Mouse (Mus musculus) megakaryocyte-erythroid progenitor cell, adult 5-6 weeks (primary cell): Measurements from ENCODE around the gene Olfr401. TPM values are rescaled to one million over a fixed set of nuclear protein-coding genes. Genes with fewer than 3 reads are reported as not detected.
"Not testable (repeated sequence)": the region's sequence is repeated elsewhere in the genome, so short reads cannot be mapped to it uniquely, and the experiment has no call there.

Experiments
- ATAC-seq: replicated peaks from 2 replicates; pipeline ENCODE4 v1.8.0; 2016; ENCODE audit warnings: mild to moderate bottlenecking, inconsistent platforms; ENCODE audit not compliant: severe bottlenecking, poor library complexity, low FRiP score, low TSS enrichment
- total RNA-seq, 2 experiments: library from RNA; stranded (forward) in 1 of 2; stranded (reverse) in 1 of 2; fragments of 200-1000, 215-1000 nt in 1 of 2; fragments of >200 nt in 1 of 2; fragmentation: Nextera tagmentation in 1 of 2; gene quantifications; 2 replicates each; pipeline ENCODE4 v1.2.3; 2014 to 2017

Gene Olfr401
- not detected in 2 replicates for total RNA-seq (2014; fragmentation: Nextera tagmentation)
- not detected in 2 replicates for total RNA-seq (2017)

DNA sequence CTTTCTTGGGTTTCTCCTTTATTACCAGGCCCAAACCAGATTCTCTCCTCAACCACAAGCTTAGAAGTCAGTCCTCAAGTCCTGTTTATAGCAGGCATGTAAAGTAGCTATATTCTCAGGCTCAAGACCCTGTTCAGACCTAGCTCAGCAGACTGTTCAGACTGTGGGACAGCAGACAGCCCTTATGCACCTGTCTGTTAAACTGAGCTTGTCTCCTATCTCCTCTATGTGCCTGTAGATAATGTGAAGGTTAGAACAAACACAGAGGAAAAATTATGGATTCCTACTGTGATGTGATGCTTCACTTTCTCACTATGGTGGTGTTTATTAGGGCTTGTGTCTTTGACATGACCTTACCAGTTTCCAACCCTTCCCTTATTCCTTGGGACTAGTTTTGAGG lies at the start of gene Olfr401:
Gene Olfr401, plus strand, starts transcription at position 301 of the 400 bp plus-strand sequence.
- no peak for ATAC-seq

DNA sequence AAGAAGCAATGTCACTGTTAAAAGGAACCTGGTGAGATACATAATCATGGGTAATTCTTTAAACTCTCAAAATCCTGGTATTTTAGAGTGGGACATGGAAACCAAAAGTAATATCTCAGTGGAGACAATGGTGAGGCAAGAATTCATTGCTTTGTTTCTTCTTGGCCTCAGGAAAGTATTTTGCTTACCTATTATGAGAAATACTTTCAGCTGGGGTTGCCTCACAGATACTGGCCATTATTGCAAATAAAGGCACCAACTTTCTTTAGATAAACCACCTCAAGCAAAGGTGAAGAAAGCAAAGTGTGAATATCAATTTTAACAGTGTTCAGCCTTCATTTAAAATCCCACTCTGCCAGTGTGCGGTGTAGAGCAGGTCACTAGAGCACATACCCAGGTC lies 43.9 kb upstream of the Olfr401 start, which contains the start of gene Zfp616:
Gene Zfp616, plus strand, starts transcription at position 301 of the 400 bp plus-strand sequence.
- no peak for ATAC-seq

DNA sequence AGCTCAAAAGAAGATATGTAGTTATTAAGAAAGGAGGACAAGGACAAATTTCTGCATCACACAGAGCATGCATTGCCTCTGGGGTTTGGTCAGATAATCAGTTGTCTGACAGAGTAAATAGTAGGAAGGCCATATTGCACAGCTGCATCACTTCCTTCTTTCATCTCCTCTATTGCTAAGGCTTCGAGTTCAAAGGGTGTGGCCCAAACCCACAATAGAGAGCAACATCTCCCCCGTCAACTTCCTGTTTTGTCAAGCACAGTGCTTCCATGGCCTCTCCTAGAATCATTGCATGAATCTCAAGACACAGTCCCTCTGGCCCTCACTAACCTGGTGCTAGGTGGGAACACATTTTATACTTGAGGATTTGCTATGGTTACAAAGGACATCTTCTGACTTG lies 12.8 kb upstream of the Olfr401 start:
- no peak for ATAC-seq

DNA sequence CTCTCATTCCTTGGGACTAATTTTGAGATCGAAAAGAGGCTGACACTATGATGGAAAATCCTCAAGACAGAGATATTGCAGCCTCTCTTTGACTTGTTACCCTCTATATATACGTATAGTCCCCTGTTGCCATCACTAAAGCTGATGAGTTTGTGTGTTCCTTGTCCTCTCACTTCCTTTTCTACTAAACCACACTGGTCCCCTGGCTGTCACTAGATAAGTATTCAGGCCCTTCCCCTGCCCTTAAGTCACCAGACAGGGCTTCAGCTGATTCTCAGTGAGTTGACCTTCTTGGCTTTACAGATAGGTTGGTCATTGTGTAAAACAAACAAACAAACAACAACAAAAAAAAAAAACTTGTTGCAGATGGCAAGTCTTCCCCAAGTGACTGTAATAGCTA lies 12.0 kb upstream of the Olfr401 start:
- ATAC-seq = no peak

DNA sequence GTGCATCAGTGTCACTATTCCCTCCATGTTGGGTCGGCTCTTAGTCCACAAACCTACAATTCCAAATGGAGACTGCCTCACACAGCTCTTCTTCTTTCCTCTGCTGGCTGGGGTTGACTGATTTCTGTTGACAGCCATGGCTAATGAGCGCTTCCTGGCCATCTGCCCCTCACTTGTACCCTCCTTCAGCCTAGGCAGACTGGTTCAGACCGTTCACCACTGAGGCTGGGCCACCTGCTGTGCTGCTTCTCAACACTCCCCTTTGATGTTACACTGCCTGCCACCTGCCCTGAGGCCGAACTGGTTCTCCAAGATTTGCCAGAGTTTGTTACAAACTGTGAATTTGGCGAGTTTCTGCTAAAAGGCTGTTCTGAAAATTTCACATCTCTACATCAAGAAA lies 8.4 kb upstream of the Olfr401 start:
- no peak for ATAC-seq

DNA sequence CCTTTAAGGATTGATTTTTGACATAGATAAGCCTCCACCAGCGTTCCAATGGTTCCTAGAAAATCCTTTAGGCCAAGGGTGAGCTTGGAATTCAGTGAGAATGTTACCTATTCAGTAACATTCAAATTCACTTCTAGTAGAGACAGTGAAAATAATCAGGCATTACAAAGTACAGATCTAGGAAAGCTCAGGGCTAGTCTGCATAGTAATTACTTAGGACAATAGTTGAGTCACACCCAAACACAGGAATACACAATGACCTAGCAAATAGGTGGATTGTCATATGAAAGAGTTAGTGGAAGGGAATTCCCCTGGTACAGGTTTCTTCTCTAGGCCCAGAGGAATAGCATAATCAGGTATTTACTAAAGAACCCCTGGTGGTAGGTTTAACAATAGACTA lies 26.5 kb downstream of the Olfr401 start:
- ATAC-seq = not testable (repeated sequence)

DNA sequence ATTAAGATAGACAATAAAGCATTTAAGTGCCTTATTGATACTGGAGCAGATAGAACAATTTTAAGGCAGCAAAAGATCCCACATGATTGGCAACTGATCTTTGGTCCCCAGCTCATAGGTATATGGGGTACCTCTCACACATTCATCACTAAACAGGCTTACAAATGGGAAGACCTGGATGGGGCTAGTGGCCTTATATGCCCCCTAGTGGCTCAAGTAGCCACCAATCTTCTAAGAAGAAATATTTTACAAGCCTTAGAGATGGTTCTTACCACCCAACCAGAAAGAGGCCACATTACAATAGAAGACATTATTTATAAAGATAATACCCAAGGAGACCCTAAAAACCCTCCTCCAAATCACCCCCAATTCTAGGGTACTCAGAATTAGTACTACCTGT lies 32.4 kb downstream of the Olfr401 start:
- no peak for ATAC-seq

DNA sequence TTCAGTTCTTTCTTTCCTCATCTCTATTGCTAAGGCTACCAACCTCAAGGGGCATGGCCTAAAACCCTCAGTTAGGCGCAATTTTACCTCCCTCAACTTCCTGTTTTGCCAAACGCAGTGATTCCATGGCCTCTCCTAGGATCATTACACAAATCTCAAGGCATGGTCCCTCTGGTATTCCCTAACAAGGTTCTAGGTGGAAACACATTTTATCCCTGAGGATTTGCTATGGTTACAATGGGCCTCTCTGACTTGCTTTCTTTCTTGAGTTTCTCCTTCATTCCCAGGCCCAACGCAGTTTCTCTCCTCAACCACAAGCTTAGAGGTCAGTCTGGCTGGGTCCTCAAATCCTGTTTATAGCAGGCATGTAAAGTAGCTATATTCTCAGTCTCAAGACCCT lies 39.7 kb downstream of the Olfr401 start, which contains the start of gene Olfr402:
Gene Olfr402, plus strand, starts transcription at position 301 of the 400 bp plus-strand sequence.
- no peak for ATAC-seq

DNA sequence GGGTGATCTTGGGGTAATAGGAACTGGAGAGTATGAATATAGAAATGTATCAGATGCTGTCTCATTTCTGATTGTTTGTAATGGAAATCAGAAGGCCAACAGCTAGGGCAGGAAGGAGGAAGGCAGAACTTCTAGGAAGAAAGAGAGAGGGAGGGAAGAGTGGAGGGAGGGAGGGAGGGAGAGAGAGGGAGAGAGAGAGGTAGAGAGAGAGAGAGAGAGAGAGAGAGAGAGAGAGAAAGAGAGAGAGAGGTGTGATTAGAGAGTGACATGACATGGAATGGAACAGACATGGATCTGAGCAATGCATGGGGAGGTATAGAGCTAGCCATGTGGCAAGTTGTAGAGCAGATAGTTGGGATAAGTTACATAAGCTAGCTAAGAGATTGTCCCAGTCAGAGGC lies 55.3 kb downstream of the Olfr401 start:
- no peak for ATAC-seq

Other genes starting within 250 kb of the Olfr401 start
- gene Olfr394, start 222.9 kb upstream of the Olfr401 start, total RNA-seq (2014; fragmentation: Nextera tagmentation) = not detected in 2 replicates
- not detected in 2 replicates for gene Olfr394, start 222.9 kb upstream of the Olfr401 start, total RNA-seq (2017)
- not detected in 2 replicates for gene Olfr395, start 204.4 kb upstream of the Olfr401 start, total RNA-seq (2014; fragmentation: Nextera tagmentation)
- not detected in 2 replicates for gene Olfr395, start 204.4 kb upstream of the Olfr401 start, total RNA-seq (2017)
- not detected in 2 replicates for gene Olfr23, start 177.0 kb upstream of the Olfr401 start, total RNA-seq (2014; fragmentation: Nextera tagmentation)
- not detected in 2 replicates for gene Olfr23, start 177.0 kb upstream of the Olfr401 start, total RNA-seq (2017)
- not detected in 2 replicates for gene Olfr397, start 152.9 kb upstream of the Olfr401 start, total RNA-seq (2014; fragmentation: Nextera tagmentation)
- not detected in 2 replicates for gene Olfr397, start 152.9 kb upstream of the Olfr401 start, total RNA-seq (2017)
- not detected in 2 replicates for gene Olfr398, start 123.3 kb upstream of the Olfr401 start, total RNA-seq (2014; fragmentation: Nextera tagmentation)
- not detected in 2 replicates for gene Olfr398, start 123.3 kb upstream of the Olfr401 start, total RNA-seq (2017)
- gene Olfr139, start 57.2 kb upstream of the Olfr401 start, total RNA-seq (2014; fragmentation: Nextera tagmentation) = not detected in 2 replicates
- not detected in 2 replicates for gene Olfr139, start 57.2 kb upstream of the Olfr401 start, total RNA-seq (2017)
- gene Olfr399, start 57.1 kb upstream of the Olfr401 start, total RNA-seq (2014; fragmentation: Nextera tagmentation) = not detected in 2 replicates
- not detected in 2 replicates for gene Olfr399, start 57.1 kb upstream of the Olfr401 start, total RNA-seq (2017)
- not detected in 2 replicates for gene Zfp616, start 43.8 kb upstream of the Olfr401 start, total RNA-seq (2014; fragmentation: Nextera tagmentation)
- gene Zfp616, start 43.8 kb upstream of the Olfr401 start, total RNA-seq (2017) = not detected in 2 replicates
- gene Olfr402, start 39.8 kb downstream of the Olfr401 start, total RNA-seq (2014; fragmentation: Nextera tagmentation) = not detected in 2 replicates
- not detected in 2 replicates for gene Olfr402, start 39.8 kb downstream of the Olfr401 start, total RNA-seq (2017)
- gene Olfr403, start 72.5 kb downstream of the Olfr401 start, total RNA-seq (2014; fragmentation: Nextera tagmentation) = not detected in 2 replicates
- gene Olfr403, start 72.5 kb downstream of the Olfr401 start, total RNA-seq (2017) = not detected in 2 replicates
- gene Olfr43, start 97.7 kb downstream of the Olfr401 start, total RNA-seq (2014; fragmentation: Nextera tagmentation) = not detected in 2 replicates
- gene Olfr43, start 97.7 kb downstream of the Olfr401 start, total RNA-seq (2017) = not detected in 2 replicates
- gene Olfr406, start 146.1 kb downstream of the Olfr401 start, total RNA-seq (2014; fragmentation: Nextera tagmentation) = not detected in 2 replicates
- not detected in 2 replicates for gene Olfr406, start 146.1 kb downstream of the Olfr401 start, total RNA-seq (2017)
- gene Olfr59, start 170.0 kb downstream of the Olfr401 start, total RNA-seq (2014; fragmentation: Nextera tagmentation) = not detected in 2 replicates
- not detected in 2 replicates for gene Olfr59, start 170.0 kb downstream of the Olfr401 start, total RNA-seq (2017)
- gene Olfr410, start 224.3 kb downstream of the Olfr401 start, total RNA-seq (2014; fragmentation: Nextera tagmentation) = not detected in 2 replicates
- not detected in 2 replicates for gene Olfr410, start 224.3 kb downstream of the Olfr401 start, total RNA-seq (2017)
- gene Olfr411, start 238.9 kb downstream of the Olfr401 start, total RNA-seq (2014; fragmentation: Nextera tagmentation) = not detected in 2 replicates
- not detected in 2 replicates for gene Olfr411, start 238.9 kb downstream of the Olfr401 start, total RNA-seq (2017)
- not detected in 2 replicates for gene Olfr412, start 248.4 kb downstream of the Olfr401 start, total RNA-seq (2014; fragmentation: Nextera tagmentation)
- not detected in 2 replicates for gene Olfr412, start 248.4 kb downstream of the Olfr401 start, total RNA-seq (2017)